Comparison of ENCODE assay signal across 8 mouse cellular contexts in genomic region chr19:10100631-10101071, GRCm38 (mm10). TPM values are rescaled to one million over a fixed set of nuclear protein-coding genes. Genes with fewer than 3 reads are reported as not detected.
DNase-seq lines count a peak whose midpoint lies in the region; ATAC-seq and TF ChIP-seq lines count a peak whose summit lies in the region.

No protein-coding gene starts in this region.

- WGBS in hindbrain, postnatal 0 days: under 1% methylated on average over 21 of the region's 21 CpGs
- WGBS in macrophage (ENCODE audit: missing documents): 2% methylated on average over 21 of the region's 21 CpGs

- intact Hi-C loops in left cerebral cortex, adult 2 months (cut with DNase I): loop anchor here (1.0 to 2.0 kb wide), 3 partner anchors 30 to 88 kb away; partner anchors contain the start of gene Fads1

- TF ChIP-seq CTCF in hindbrain, postnatal 0 days (IDR thresholded peaks at IDR 0.05; ENCODE audit: low read depth): peak; percentile 77
- TF ChIP-seq CTCF in left cerebral cortex, adult 2 months (IDR thresholded peaks at IDR 0.05): peak; percentile 63

- H3K27ac ChIP-seq in hindbrain, postnatal 0 days: peak overlapping the region; percentile 92
- H3K27ac ChIP-seq in left cerebral cortex, adult 2 months: peak overlapping the region; percentile 76
- peak overlapping the region; percentile 73 for H3K27ac ChIP-seq in macrophage

- peak overlapping the region; percentile 79 for H3K4me2 ChIP-seq in hindbrain, postnatal 0 days (ENCODE audit: low read depth, low read length)

- H3K9me3 ChIP-seq in hindbrain, postnatal 0 days (ENCODE audit: low read length): no peaks in the 10 kb centered on the region

- DNase-seq in adrenal gland, adult (ENCODE audit: inconsistent age in 2 of 2, low spot score in 1 of 2): peak; percentile 83 to 94
- DNase-seq in gastrocnemius, adult 8-10 months (ENCODE audit: low spot score in 2 of 2): peak; percentile 17 to 55
- peak; percentile 90 for DNase-seq in hindbrain, postnatal 0 days (ENCODE audit: low spot score)
- peak; percentile 71 to 74 for DNase-seq in left cerebral cortex, adult 2 months (ENCODE audit: extremely low spot score in 1 of 2, low spot score in 2 of 2)
- DNase-seq in right cerebral cortex, postnatal 10 days (ENCODE audit: low spot score in 2 of 2): peak; percentile 88 to 89
- peak; percentile 80 for DNase-seq in urinary bladder, postnatal 25 days (ENCODE audit: low spot score)

- H3K79me2 ChIP-seq in macrophage (ENCODE audit: inconsistent target): no peaks in the 10 kb centered on the region

- peaks cover 26% of the 10 kb centered on the region for H3K4me1 ChIP-seq in hindbrain, postnatal 0 days (ENCODE audit: insufficient read depth, low read length)

- H3K9ac ChIP-seq in hindbrain, postnatal 0 days (replicated peaks; ENCODE audit: low read length): peak overlapping the region; percentile 62

- peak; percentile 60 for ATAC-seq in common myeloid progenitor, adult 5-6 weeks (replicated peaks; ENCODE audit: low read depth, poor library complexity, severe bottlenecking)
- peak; percentile 61 for ATAC-seq in hindbrain, postnatal 0 days

- no peaks in the 10 kb centered on the region for H3K36me3 ChIP-seq in hindbrain, postnatal 0 days (ENCODE audit: insufficient read depth, low read length)
- no peaks in the 10 kb centered on the region for H3K36me3 ChIP-seq in macrophage (ENCODE audit: inconsistent target)

- H3K27me3 ChIP-seq in hindbrain, postnatal 0 days (ENCODE audit: insufficient read depth, low read length): no peaks in the 10 kb centered on the region

- H3K4me3 ChIP-seq in hindbrain, postnatal 0 days (ENCODE audit: low read length): peak overlapping the region; percentile 55
- peak overlapping the region; percentile 68 for H3K4me3 ChIP-seq in left cerebral cortex, adult 2 months
- H3K4me3 ChIP-seq in macrophage (ENCODE audit: inconsistent target): peak overlapping the region; percentile 86

RNA-seq across cellular contexts. Expression of gene Fads2, which starts 0.9 kb away (rescaled TPM):
- total RNA-seq in common myeloid progenitor, adult 5-6 weeks (2017): 30.2 and 30.8 TPM in 2 replicates
- 1 to 10 TPM; 1.2 to 2.0 (median 1.5) TPM for total RNA-seq in gastrocnemius, adult 8-10 months (2022)
- 318 and 330 TPM in 2 replicates for total RNA-seq in hindbrain, postnatal 0 days (2014; rRNA removed)
- 260 and 272 TPM in 2 replicates for polyA plus RNA-seq in hindbrain, postnatal 0 days (2015; fragmentation: Nextera tagmentation; extraction: Ambion mirVana)
- 100 to 1,000 TPM; 109 to 121 TPM for total RNA-seq in left cerebral cortex, adult 2 months (2021)
- 10 to 100 TPM in 1 of 26 experiments, 1 to 10 TPM in 17, under 1 TPM in 7, not detected in 1; 0.31 to 12.3 (median 1.9) TPM for total RNA-seq in macrophage (2018; cell fraction: chromatin; rRNA removed)
- total RNA-seq in macrophage (2018; cell fraction: cytosol; rRNA removed): 10 to 100 TPM in 17 of 26 experiments, 1 to 10 TPM in 9; 3.9 to 31.5 (median 11.2) TPM
- total RNA-seq in macrophage (2018; cell fraction: nucleus; rRNA removed): 10 to 100 TPM in 10 of 26 experiments, 1 to 10 TPM in 16; 1.9 to 29.5 (median 7.2) TPM
- 3.4 to 12.4 TPM (median 9.7 TPM) in 3 replicates for polyA plus RNA-seq in macrophage (2018)

RNA-seq across cellular contexts. Expression of gene Fads3, which starts 59.3 kb away (rescaled TPM):
- total RNA-seq in common myeloid progenitor, adult 5-6 weeks (2017): 4.4 and 11.1 TPM in 2 replicates
- 1 to 10 TPM; 1.5 to 4.9 (median 3.5) TPM for total RNA-seq in gastrocnemius, adult 8-10 months (2022)
- total RNA-seq in hindbrain, postnatal 0 days (2014; rRNA removed): 52.5 and 59.0 TPM in 2 replicates
- 35.1 and 37.4 TPM in 2 replicates for polyA plus RNA-seq in hindbrain, postnatal 0 days (2015; fragmentation: Nextera tagmentation; extraction: Ambion mirVana)
- 10 to 100 TPM; 26.6 to 28.1 TPM for total RNA-seq in left cerebral cortex, adult 2 months (2021)
- 10 to 100 TPM in 16 of 26 experiments, 1 to 10 TPM in 9, under 1 TPM in 1; 0.68 to 64.4 (median 14.8) TPM for total RNA-seq in macrophage (2018; cell fraction: chromatin; rRNA removed)
- total RNA-seq in macrophage (2018; cell fraction: cytosol; rRNA removed): 1 to 10 TPM; 1.2 to 4.0 (median 2.3) TPM
- 10 to 100 TPM in 10 of 26 experiments, 1 to 10 TPM in 15, under 1 TPM in 1; 0.92 to 26.0 (median 8.6) TPM for total RNA-seq in macrophage (2018; cell fraction: nucleus; rRNA removed)
- 2.4 to 3.4 TPM (median 2.4 TPM) in 3 replicates for polyA plus RNA-seq in macrophage (2018)

Comparison
In these comparisons a context has a peak if more than half of its experiments do, and no peak if none do; other contexts are left out.
1. Peak in every context shown above with its lines: DNase-seq, ATAC-seq, H3K4me3 ChIP-seq and H3K27ac ChIP-seq.
2. DNase-seq: peak in every context shown above with its lines; median percentile 90 in hindbrain, postnatal 0 days; 88 in adrenal gland, adult; 88 in right cerebral cortex, postnatal 10 days; 80 in urinary bladder, postnatal 25 days; 72 in left cerebral cortex, adult 2 months; 36 in gastrocnemius, adult 8-10 months.
3. RNA of gene Fads2, which starts 0.9 kb away (total RNA-seq): 318 to 330 TPM in hindbrain, postnatal 0 days, 109 to 121 TPM in left cerebral cortex, adult 2 months and 30.2 to 30.8 TPM in common myeloid progenitor, adult 5-6 weeks; 1.2 to 2.0 TPM in gastrocnemius, adult 8-10 months; every median in the first group is over 10 times any median in the second.